Mouse (Mus musculus) brain, embryonic 14.5 days (tissue): ENCODE results near the gene Hdac2.

Source experiments
- CTCF ChIP-seq: fragments of 200-500 bp; IDR thresholded peaks from 2 replicates; pipeline ENCODE4 v1.5.1; 2012; ENCODE audit warnings: inconsistent platforms, mild to moderate bottlenecking, moderate library complexity, borderline replicate concordance; ENCODE audit not compliant: insufficient read depth, insufficient read length; ENCODE audit errors: extremely low read depth
- POLR2A ChIP-seq: fragments of 200-500 bp; IDR thresholded peaks from 2 replicates; pipeline ENCODE4 v1.6.1; 2012; ENCODE audit warnings: mild to moderate bottlenecking, inconsistent platforms, borderline replicate concordance; ENCODE audit not compliant: poor library complexity, insufficient read depth, insufficient read length, severe bottlenecking; ENCODE audit errors: extremely low read depth

GRCm38 (mm10) chr10:37035090-37035497, 60.8 kb downstream of the Hdac2 start:
- TF ChIP-seq CTCF (no peak), POLR2A (no peak)
